Mouse (Mus musculus) stomach, embryonic 15.5 days (tissue): ENCODE data around the gene Tspan32. TPM values are rescaled to one million over a fixed set of nuclear protein-coding genes. Genes with fewer than 3 reads are reported as not detected.

Experiments
- ATAC-seq: fragments of 200-750 bp; cut with Nextera tagmentation; 2 replicates; pipeline ENCODE4 v1.8.0; 2017; ENCODE audit warnings: low read depth, moderate number of reproducible peaks, moderate TSS enrichment; ENCODE audit not compliant: insufficient read depth, low FRiP score
- H3K27ac ChIP-seq: fragments of 300-500 bp; sonication (generic); 2 replicates; pipeline ENCODE4 v1.5.1; 2015; ENCODE audit warnings: mild to moderate bottlenecking, inconsistent platforms
- H3K27me3 ChIP-seq: fragments of 300-500 bp; sonication (generic); replicated peaks from 2 replicates; pipeline ENCODE4 v1.6.1; 2015; ENCODE audit warnings: inconsistent platforms
- H3K36me3 ChIP-seq: fragments of 300-500 bp; sonication (generic); 2 replicates; pipeline ENCODE4 v1.6.1; 2015; ENCODE audit warnings: inconsistent platforms
- H3K4me1 ChIP-seq: fragments of 300-500 bp; sonication (generic); 2 replicates; pipeline ENCODE4 v1.6.1; 2015; ENCODE audit warnings: inconsistent platforms
- H3K4me2 ChIP-seq: fragments of 300-500 bp; sonication (generic); 2 replicates; pipeline ENCODE4 v1.6.1; 2015; ENCODE audit warnings: mild to moderate bottlenecking, inconsistent platforms
- H3K4me3 ChIP-seq: fragments of 300-500 bp; sonication (generic); replicated peaks from 2 replicates; pipeline ENCODE4 v1.5.1; 2015; ENCODE audit warnings: inconsistent platforms
- H3K9ac ChIP-seq: fragments of 300-500 bp; sonication (generic); 2 replicates; pipeline ENCODE4 v1.6.1; 2015; ENCODE audit warnings: inconsistent platforms
- H3K9me3 ChIP-seq: fragments of 300-500 bp; sonication (generic); 2 replicates; pipeline ENCODE4 v1.6.1; 2016; ENCODE audit warnings: inconsistent platforms
- WGBS: fragments of 180-500 bp; shearing (Covaris S2); methylation state at CpG from one replicate; pipeline ENCODE4 v1.1.7; 2015; 5-methylcytosine and 5-hydroxymethylcytosine counted together
- polyA plus RNA-seq: library from polyadenylated mRNA; unstranded; fragments of >200 nt; fragmentation: Nextera tagmentation; extraction: Ambion mirVana; gene quantifications from 2 replicates; pipeline ENCODE4 v1.2.1, GENCODE M21; 2015

The Tspan32 gene
- polyA plus RNA-seq, 1 experiment from 2014 or later, result 7.3 TPM

DNA sequence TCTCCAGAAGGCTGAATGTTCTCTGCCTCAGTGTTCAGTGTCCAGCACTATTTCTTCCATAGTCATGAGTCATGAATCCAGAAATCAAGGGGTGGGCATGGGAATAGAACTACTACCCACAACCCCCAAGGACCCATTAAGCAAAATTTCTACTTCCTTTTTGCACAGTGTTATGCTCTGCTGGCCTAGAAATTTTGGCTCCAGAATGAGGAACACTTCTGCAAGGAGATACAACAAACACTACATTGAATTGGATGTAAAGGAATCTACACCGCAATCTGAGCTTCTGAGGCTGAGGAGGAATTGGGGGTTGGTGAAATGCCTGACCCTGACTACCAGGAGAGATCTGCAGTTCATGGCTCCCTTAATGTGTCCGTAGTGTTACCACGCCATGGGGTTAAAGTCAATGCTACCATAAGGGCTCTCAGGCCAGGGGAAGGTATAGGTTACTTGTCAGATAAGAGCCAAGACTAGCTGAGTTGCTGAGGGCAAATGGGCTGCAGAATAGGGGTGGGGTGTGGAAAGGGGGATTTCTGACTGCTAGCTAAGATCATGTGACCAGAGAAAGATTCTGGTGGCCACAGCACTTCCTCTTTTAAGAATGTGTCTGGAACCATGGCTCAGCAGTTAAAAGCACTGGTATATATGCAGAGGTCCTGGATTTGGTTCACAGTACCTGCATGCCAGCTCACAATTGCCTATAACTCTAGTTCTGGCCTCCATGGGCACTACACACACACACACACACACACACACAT is 33.5 kb downstream of the Tspan32 start:
- Histone ChIP-seq H3K4me3 (no peak overlapping the region), H3K4me2 (no peak overlapping the region), H3K9ac (no peak overlapping the region), H3K27me3 (no peaks in the 10 kb centered on the region), H3K4me1 (0 out of 2 replicates have a peak, but pooled peaks cover 9% of the 10 kb centered on the region), H3K9me3 (no peaks in the 10 kb centered on the region), H3K27ac (no peak overlapping the region), H3K36me3 (no peaks in the 10 kb centered on the region)
- ATAC-seq, result no peak
- 87% methylated on average over 3 of the region's 3 CpGs for WGBS

DNA sequence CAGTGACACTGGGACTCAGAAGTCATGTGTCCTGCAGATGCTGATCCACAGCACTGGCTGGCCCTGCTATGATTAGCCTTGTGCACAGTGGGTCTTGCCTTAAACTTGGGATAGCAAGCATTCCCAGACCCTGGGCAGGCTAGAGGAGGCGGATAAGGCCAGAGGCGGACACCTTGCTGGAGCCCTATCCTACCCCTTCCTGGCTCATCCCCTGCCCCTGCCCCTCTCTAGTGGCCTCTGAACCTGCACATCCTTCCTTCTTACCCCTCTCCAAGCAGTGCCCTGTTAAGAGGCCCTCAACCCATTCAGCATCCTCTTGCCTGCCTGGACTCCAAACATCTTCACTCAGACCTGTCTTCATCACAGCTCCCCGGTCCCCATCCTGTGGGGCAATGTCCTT is 35.7 kb downstream of the Tspan32 start:
- 87% methylated on average over 3 of the region's 3 CpGs for WGBS
- H3K4me2 ChIP-seq, result no peak overlapping the region
- H3K9ac ChIP-seq, result no peak overlapping the region
- H3K27ac ChIP-seq, result no peak overlapping the region
- H3K27me3 ChIP-seq, result no peaks in the 10 kb centered on the region
- H3K36me3 ChIP-seq, result no peaks in the 10 kb centered on the region
- no peaks in the 10 kb centered on the region for H3K9me3 ChIP-seq
- ATAC-seq, result no peak
- H3K4me1 ChIP-seq, result 0 out of 2 replicates have a peak, but pooled peaks cover 9% of the 10 kb centered on the region
- no peak overlapping the region for H3K4me3 ChIP-seq

DNA sequence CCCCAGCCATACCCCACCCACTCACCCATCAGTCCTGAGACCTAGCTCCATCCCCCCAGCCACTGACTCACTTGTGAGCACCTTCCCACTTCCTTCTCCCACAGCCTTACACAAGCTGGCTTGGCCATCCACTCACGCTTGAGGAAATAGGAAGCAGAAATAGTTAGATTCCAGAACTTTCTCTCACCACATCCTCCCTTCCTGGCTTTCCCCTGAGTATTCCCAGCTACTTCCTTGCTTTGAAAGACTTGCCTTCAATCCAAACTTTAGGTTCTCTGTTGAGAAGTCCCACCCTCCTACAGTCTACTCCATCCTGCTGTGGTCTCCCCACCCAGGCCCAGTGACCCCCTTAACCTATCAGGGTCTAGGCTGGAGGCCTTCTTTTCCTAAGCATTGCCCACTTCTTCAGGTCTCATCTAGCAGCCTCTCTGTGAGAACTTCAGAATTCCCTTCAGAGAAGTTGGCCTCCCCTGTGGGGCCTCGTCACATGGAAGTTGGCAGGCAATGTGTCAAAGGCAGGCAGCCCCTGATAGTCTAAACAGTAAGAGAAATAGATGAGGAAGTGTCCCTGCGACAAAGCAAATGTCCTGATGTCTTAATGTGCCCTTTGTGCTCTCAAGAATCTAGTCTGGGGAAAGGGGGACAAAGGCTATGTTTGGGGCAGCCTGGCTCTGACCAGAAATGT is 36.4 kb downstream of the Tspan32 start:
- H3K4me3 ChIP-seq, result no peak overlapping the region
- H3K4me1 ChIP-seq, result 0 out of 2 replicates have a peak, but pooled peaks cover 9% of the 10 kb centered on the region
- H3K27me3 ChIP-seq, result no peaks in the 10 kb centered on the region
- H3K27ac ChIP-seq, result no peak overlapping the region
- no peak for ATAC-seq
- no peak overlapping the region for H3K9ac ChIP-seq
- no peaks in the 10 kb centered on the region for H3K9me3 ChIP-seq
- 69% methylated on average over 3 of the region's 3 CpGs for WGBS
- H3K36me3 ChIP-seq, result no peaks in the 10 kb centered on the region
- H3K4me2 ChIP-seq, result no peak overlapping the region

DNA sequence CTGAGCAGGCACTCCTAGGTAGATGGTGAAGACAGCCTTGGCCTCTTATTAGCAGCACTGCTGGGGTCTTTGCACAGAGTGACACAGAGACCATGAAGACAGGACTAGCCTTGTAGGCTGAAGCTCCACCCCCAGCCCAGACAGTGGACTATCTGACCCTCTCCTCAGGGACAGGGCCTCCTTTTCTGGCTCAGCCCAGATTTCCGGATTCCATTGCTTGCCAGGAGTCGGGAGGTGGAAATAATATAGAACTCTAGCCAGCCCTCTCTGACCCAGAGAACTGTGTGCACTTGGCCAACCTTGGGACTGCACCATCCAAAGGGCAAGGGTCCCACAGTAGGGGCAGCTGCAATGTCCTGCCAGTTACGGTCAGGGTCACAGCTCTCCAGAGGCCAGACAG is 37.2 kb downstream of the Tspan32 start:
- Histone ChIP-seq H3K9me3 (no peaks in the 10 kb centered on the region), H3K4me1 (0 out of 2 replicates have a peak, but pooled peaks cover 9% of the 10 kb centered on the region), H3K9ac (no peak overlapping the region), H3K4me2 (no peak overlapping the region), H3K4me3 (no peak overlapping the region), H3K36me3 (no peaks in the 10 kb centered on the region), H3K27ac (0 out of 2 replicates have a peak overlapping the region, but pooled peaks have one; percentile 6), H3K27me3 (no peaks in the 10 kb centered on the region)
- ATAC-seq, result peak; percentile 52; the same call in 1 of the 2 replicates
- whole genome bisulfite sequencing, result 61% methylated on average over 3 of the region's 3 CpGs

DNA sequence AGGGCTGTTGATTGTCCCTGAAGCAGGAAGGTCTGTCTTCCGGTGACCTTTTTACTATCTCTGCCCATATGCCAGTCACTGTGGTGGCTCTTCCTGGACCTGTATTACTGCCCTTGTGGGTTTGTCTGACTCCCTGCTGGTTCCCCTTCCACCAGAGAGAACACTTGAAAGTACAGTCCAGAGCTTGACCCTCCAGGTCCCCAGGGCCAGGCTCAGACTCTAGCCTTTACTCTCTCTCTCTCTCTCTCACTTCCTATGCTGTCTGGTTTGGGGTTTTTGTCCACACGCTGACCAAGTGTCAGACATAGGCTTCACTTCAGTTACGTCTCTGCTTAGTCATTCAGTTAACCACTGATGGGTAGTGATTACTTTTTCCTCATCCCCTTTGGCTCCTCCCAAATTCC is 38.1 kb downstream of the Tspan32 start:
- WGBS, result 77% methylated on average over 3 of the region's 3 CpGs
- 0 out of 2 replicates have a peak, but pooled peaks cover 9% of the 10 kb centered on the region for H3K4me1 ChIP-seq
- H3K4me2 ChIP-seq, result no peak overlapping the region
- H3K27ac ChIP-seq, result no peak overlapping the region
- ATAC-seq, result no peak
- H3K9ac ChIP-seq, result no peak overlapping the region
- H3K27me3 ChIP-seq, result no peaks in the 10 kb centered on the region
- no peaks in the 10 kb centered on the region for H3K36me3 ChIP-seq
- no peak overlapping the region for H3K4me3 ChIP-seq
- no peaks in the 10 kb centered on the region for H3K9me3 ChIP-seq

DNA sequence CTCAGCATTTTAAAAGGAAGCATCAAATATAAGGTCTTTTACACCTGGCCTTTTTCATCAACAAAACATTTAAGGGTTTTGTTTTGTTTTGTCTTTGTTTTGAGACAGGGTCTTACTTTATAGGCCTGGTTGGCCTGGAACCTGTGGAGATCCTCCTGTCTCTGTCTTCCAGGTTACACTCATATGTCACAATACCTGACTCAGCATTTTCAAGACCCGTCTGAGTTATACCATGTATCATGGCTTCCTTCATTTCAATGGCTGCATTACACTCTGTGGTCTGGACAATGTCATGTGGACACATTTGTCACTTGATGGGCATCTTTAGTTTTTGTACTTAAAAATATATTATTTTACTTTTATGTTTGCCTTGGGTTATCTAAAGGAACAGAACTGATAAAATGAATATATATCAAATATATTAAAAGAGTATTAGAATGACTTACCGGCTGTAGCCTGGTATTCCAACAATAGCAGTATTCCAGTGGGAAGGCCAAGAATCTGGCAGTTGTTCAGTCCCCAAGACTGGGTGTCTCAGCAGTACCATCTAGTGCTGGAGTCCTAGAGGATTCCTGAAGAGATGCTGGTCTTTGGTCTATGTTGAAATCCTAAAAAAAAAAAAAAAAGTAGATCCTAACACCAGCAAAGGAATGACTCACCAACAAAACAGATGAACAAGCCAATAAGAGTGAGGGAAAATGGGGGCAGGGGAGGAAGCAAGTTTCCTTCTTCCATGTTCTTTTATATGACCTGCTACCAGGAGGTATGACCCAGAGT is 39.4 kb downstream of the Tspan32 start:
- H3K9me3 ChIP-seq, result no peaks in the 10 kb centered on the region
- H3K27me3 ChIP-seq, result no peaks in the 10 kb centered on the region
- no peaks in the 10 kb centered on the region for H3K36me3 ChIP-seq
- H3K9ac ChIP-seq, result no peak overlapping the region
- WGBS, result 89% methylated on average over 2 of the region's 2 CpGs
- no peak overlapping the region for H3K4me3 ChIP-seq
- no peak for ATAC-seq
- H3K4me2 ChIP-seq, result no peak overlapping the region
- H3K27ac ChIP-seq, result no peak overlapping the region
- H3K4me1 ChIP-seq, result 0 out of 2 replicates have a peak, but pooled peaks cover 9% of the 10 kb centered on the region

DNA sequence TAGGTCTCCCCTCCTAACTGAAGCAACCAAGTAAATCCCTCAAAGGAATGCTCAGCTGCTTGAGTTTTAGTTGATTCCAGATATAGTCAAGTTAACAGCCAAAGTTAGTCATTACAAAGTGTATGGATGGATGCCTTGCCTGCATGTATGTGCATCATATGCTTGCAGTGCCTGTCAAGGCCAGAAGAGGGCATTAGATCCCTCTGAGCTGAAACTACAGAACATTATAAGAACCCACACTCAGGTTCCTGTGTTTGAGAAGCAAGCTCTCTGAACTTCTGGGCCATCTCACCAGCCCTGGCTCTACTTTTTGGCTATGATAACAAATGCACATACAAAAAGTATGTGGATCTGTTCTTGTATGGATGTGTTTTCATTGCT is 40.0 kb downstream of the Tspan32 start:
- H3K4me3 ChIP-seq, result no peak overlapping the region
- no peak overlapping the region for H3K4me2 ChIP-seq
- no peak overlapping the region for H3K9ac ChIP-seq
- 0 out of 2 replicates have a peak, but pooled peaks cover 9% of the 10 kb centered on the region for H3K4me1 ChIP-seq
- H3K27me3 ChIP-seq, result no peaks in the 10 kb centered on the region
- H3K36me3 ChIP-seq, result no peaks in the 10 kb centered on the region
- no peaks in the 10 kb centered on the region for H3K9me3 ChIP-seq
- no peak overlapping the region for H3K27ac ChIP-seq
- no peak for ATAC-seq

DNA sequence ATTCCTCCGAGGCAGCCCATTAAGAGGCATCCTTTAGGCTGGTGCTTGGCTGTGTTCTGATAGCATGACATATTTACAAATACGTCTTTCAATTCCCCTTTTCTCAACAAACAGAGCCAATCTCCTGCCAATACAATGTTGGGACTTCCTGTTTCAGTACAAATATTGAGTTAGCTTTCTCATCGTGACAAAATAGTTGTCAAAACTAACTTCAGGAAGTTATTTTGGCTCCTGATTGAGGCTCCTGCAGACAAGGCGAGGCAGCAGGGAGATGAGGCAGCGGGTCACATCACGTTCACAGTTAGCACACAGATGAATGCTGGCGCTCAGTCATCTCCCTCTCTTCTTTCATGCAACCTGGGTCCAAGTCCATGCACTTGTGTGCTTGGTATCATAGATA is 41.5 kb downstream of the Tspan32 start:
- Histone ChIP-seq H3K4me3 (no peak overlapping the region), H3K27ac (no peak overlapping the region), H3K36me3 (no peaks in the 10 kb centered on the region), H3K4me1 (0 out of 2 replicates have a peak, but pooled peaks cover 7% of the 10 kb centered on the region), H3K27me3 (no peaks in the 10 kb centered on the region), H3K9ac (no peak overlapping the region), H3K9me3 (no peaks in the 10 kb centered on the region), H3K4me2 (no peak overlapping the region)
- WGBS, result 59% methylated on average over 7 of the region's 7 CpGs
- ATAC-seq, result no peak

DNA sequence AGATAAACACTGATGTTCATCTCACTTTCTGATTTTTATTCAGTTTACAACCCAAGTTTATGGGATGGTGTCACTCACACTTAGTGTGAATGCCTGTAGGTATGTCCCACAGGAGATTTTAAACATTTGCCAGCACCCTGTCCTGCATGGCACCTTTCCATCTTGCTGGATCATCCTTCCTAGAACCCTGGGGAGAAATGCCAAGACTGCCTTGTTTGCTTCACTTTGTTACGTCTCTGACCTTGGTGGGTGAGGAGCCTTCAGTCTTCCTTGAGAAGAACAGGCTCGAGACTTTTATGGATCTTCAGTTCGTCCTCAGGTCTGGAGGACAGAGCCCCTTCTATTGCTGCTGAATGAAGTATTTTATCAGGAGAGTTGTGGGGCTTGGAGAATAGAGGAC is 44.5 kb downstream of the Tspan32 start:
- Histone ChIP-seq H3K27ac (no peak overlapping the region), H3K4me2 (no peak overlapping the region), H3K27me3 (no peaks in the 10 kb centered on the region), H3K9ac (no peak overlapping the region), H3K9me3 (no peaks in the 10 kb centered on the region), H3K4me1 (peaks cover 6% of the 10 kb centered on the region), H3K4me3 (no peak overlapping the region), H3K36me3 (no peaks in the 10 kb centered on the region)
- WGBS, result 77% methylated on average over 3 of the region's 3 CpGs
- ATAC-seq, result no peak

DNA sequence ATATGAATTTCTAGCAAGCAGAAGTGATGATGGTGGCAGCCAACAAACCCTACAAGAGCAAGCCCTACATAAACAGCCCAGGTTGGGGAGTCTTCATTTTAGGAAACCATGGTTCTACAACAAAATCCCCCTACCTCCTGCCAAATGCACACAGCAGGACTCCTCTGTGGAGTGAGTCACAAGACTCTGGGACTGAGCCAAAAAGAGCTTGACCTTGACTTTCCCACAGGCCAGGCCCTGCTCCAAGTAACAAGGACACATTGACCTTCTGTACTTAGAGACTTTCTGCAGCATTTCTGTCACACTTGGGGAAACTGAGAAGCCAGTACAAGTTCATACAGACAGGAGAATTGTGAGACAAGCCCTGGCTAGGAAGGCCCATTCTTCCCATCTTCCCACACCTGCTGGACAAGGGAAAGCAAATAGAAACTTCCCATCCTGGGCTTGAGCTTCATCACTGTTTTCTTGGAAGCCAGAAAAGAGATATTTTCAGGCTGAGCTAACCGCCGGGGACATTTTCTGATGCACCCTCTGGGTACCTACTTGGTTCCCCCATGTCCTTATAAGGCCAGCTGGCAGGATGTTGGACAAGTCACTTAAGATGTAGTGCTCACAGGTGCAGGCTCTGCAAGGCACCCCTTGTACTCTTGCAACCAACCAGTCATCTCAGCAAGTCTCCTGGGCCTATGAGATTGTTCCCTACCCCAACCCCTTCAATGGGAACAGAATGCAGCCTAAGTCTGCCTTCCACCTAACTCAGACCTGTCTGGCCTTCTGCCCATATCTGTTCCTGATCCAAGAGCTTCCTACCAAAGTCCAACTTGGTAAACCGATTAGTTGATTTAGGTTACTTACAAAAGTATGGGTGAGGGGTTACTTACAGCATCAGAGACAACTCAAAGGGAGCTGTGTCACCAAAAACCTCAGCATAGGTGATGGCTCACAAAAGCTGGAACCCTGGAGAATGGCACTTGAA is 45.3 kb downstream of the Tspan32 start:
- H3K4me1 ChIP-seq, result peaks cover 14% of the 10 kb centered on the region
- no peak overlapping the region for H3K27ac ChIP-seq
- H3K4me3 ChIP-seq, result no peak overlapping the region
- no peak overlapping the region for H3K4me2 ChIP-seq
- 89% methylated on average over 3 of the region's 3 CpGs for WGBS
- H3K27me3 ChIP-seq, result no peaks in the 10 kb centered on the region
- H3K9me3 ChIP-seq, result no peaks in the 10 kb centered on the region
- no peak for ATAC-seq
- no peak overlapping the region for H3K9ac ChIP-seq
- H3K36me3 ChIP-seq, result no peaks in the 10 kb centered on the region

DNA sequence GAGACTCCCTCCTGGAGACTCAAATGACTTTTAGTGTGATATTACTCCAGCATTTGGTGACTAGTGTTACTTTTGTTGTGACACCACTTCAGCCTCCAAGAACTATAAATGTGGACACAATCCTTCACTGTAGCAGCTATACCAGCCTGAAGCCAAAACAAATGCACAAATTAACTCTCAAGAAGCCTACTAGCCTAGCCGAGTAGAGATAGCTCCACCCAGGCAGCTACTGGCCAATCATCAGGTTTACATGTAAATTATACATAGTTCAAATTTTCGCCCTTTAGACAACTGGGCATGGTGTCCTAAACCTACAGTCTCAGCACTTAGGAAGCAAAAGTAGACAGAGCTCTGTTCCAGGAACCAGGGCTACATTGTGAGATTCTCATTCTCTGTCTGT is 46.5 kb downstream of the Tspan32 start:
- Histone ChIP-seq H3K4me2 (no peak overlapping the region), H3K36me3 (no peaks in the 10 kb centered on the region), H3K4me1 (peaks cover 26% of the 10 kb centered on the region), H3K4me3 (no peak overlapping the region), H3K9me3 (no peaks in the 10 kb centered on the region), H3K27me3 (no peaks in the 10 kb centered on the region), H3K9ac (no peak overlapping the region), H3K27ac (no peak overlapping the region)
- 45% methylated on average over 2 of the region's 2 CpGs for WGBS
- no peak for ATAC-seq
